Mouse (Mus musculus) limb, embryonic 13.5 days (tissue): Measurements from ENCODE around the gene Sult1b1. TPM values are rescaled to one million over a fixed set of nuclear protein-coding genes. Genes with fewer than 3 reads are reported as not detected.

ENCODE experiments used
- ATAC-seq: fragments of 200-750 bp; cut with Nextera tagmentation; 2 replicates; pipeline ENCODE4 v1.8.0; 2017; ENCODE audit warnings: low read depth, moderate number of reproducible peaks, moderate TSS enrichment; ENCODE audit not compliant: low FRiP score
- H3K27ac ChIP-seq: fragments of 300-500 bp; sonication (generic); 2 replicates; pipeline ENCODE4 v1.5.1; 2015; ENCODE audit warnings: inconsistent platforms, mild to moderate bottlenecking, moderate library complexity
- H3K27me3 ChIP-seq: fragments of 300-500 bp; sonication (generic); 2 replicates; pipeline ENCODE4 v1.6.1; 2015; ENCODE audit warnings: mild to moderate bottlenecking, inconsistent platforms
- H3K36me3 ChIP-seq: fragments of 300-500 bp; sonication (generic); 2 replicates; pipeline ENCODE4 v1.6.1; 2015; ENCODE audit warnings: inconsistent platforms, mild to moderate bottlenecking, moderate library complexity
- H3K4me1 ChIP-seq: fragments of 300-500 bp; sonication (generic); 2 replicates; pipeline ENCODE4 v1.6.1; 2015; ENCODE audit warnings: inconsistent platforms
- H3K4me2 ChIP-seq: fragments of 300-500 bp; sonication (generic); replicated peaks from 2 replicates; pipeline ENCODE4 v1.6.1; 2015; ENCODE audit warnings: inconsistent platforms, mild to moderate bottlenecking, moderate library complexity
- H3K4me3 ChIP-seq: fragments of 300-500 bp; sonication (generic); 2 replicates; pipeline ENCODE4 v1.5.1; 2015; ENCODE audit warnings: moderate library complexity, mild to moderate bottlenecking, inconsistent platforms
- H3K9ac ChIP-seq: fragments of 300-500 bp; sonication (generic); 2 replicates; pipeline ENCODE4 v1.6.1; 2015; ENCODE audit warnings: mild to moderate bottlenecking, inconsistent platforms
- H3K9me3 ChIP-seq: fragments of 300-500 bp; sonication (generic); 2 replicates; pipeline ENCODE4 v1.6.1; 2016; ENCODE audit warnings: inconsistent platforms
- WGBS: fragments of 180-500 bp; shearing (Covaris S2); methylation state at CpG from one replicate; pipeline ENCODE4 v1.1.7; 2015; 5-methylcytosine and 5-hydroxymethylcytosine counted together
- polyA plus RNA-seq: library from polyadenylated mRNA; unstranded; fragments of >200 nt; fragmentation: Nextera tagmentation; extraction: Ambion mirVana; gene quantifications from 2 replicates; pipeline ENCODE4 v1.2.1, GENCODE M21; 2015

Sult1b1 gene
- not detected in 2 replicates for polyA plus RNA-seq

GRCm38 (mm10) chr5:87538111-87538510 is at the start of gene Sult1b1:
Gene Sult1b1, minus strand, starts transcription at chr5:87538195.
- Histone ChIP-seq H3K4me1 (no peaks in the 10 kb centered on the region), H3K27me3 (no peaks in the 10 kb centered on the region), H3K4me3 (no peak within 1 kb of the TSS), H3K36me3 (no peaks in the 10 kb centered on the region), H3K4me2 (no peak within 1 kb of the TSS), H3K9me3 (no peaks in the 10 kb centered on the region), H3K9ac (no peak within 1 kb of the TSS), H3K27ac (no peak within 1 kb of the TSS)
- ATAC-seq, result no peak
- 88% methylated on average over 2 of the region's 2 CpGs for WGBS

DNA sequence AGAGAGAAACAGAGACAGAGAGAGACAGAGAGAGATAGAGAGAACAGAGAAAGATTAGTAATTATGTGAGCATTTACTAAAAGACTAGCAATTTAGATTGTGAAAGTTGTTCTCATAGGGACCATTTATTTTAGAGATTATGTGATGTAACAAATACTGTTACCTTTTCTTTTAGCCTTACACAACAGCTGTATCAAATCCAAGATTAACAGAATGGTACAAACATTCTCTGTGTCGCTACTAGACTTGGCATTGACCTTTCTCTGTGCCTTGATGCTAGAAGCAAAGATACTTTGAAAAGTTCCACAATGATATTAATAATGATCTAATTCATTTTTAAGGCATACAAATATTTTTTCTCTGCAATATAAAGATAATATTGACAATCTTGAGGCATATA is 42.4 kb upstream of the Sult1b1 start:
- Histone ChIP-seq H3K27ac (no peak overlapping the region), H3K36me3 (no peaks in the 10 kb centered on the region), H3K4me1 (no peaks in the 10 kb centered on the region), H3K27me3 (no peaks in the 10 kb centered on the region), H3K9ac (no peak overlapping the region), H3K4me2 (no peak overlapping the region), H3K4me3 (no peak overlapping the region), H3K9me3 (no peaks in the 10 kb centered on the region)
- no peak for ATAC-seq
- WGBS, result 74% methylated on average over 1 of the region's 1 CpGs

GRCm38 (mm10) chr5:87574174-87574573 is 36.2 kb upstream of the Sult1b1 start:
- WGBS, result 14% methylated on average over 1 of the region's 1 CpGs
- no peak for ATAC-seq
- H3K27me3 ChIP-seq, result no peaks in the 10 kb centered on the region

GRCm38 (mm10) chr5:87573490-87573889 is 35.5 kb upstream of the Sult1b1 start:
- Histone ChIP-seq H3K4me1 (peaks cover 12% of the 10 kb centered on the region; the same call in 1 of the 2 replicates), H3K4me3 (no peak overlapping the region), H3K36me3 (no peaks in the 10 kb centered on the region), H3K27ac (no peak overlapping the region), H3K4me2 (peak overlapping the region; percentile 34), H3K9ac (no peak overlapping the region), H3K9me3 (no peaks in the 10 kb centered on the region), H3K27me3 (no peaks in the 10 kb centered on the region)
- peak; percentile 66; the same call in 1 of the 2 replicates for ATAC-seq
- WGBS, result 24% methylated on average over 5 of the region's 5 CpGs

More at GRCm38 (mm10) chr5:87574174-87574573, 36.2 kb upstream of the Sult1b1 start:
- no peak overlapping the region for H3K4me2 ChIP-seq
- no peak overlapping the region for H3K9ac ChIP-seq
- H3K36me3 ChIP-seq, result no peaks in the 10 kb centered on the region
- no peak overlapping the region for H3K27ac ChIP-seq
- H3K4me3 ChIP-seq, result no peak overlapping the region
- H3K4me1 ChIP-seq, result peaks cover 12% of the 10 kb centered on the region; the same call in 1 of the 2 replicates
- H3K9me3 ChIP-seq, result no peaks in the 10 kb centered on the region

- H3K9me3 ChIP-seq, result no peaks in the 10 kb centered on the region
- H3K4me3 ChIP-seq, result no peak overlapping the region
- no peak overlapping the region for H3K4me2 ChIP-seq
- H3K36me3 ChIP-seq, result no peaks in the 10 kb centered on the region
- H3K27ac ChIP-seq, result no peak overlapping the region
- no peak overlapping the region for H3K9ac ChIP-seq
- WGBS, result 50% methylated on average over 6 of the region's 6 CpGs
- H3K4me1 ChIP-seq, result peaks cover 12% of the 10 kb centered on the region; the same call in 1 of the 2 replicates
- no peak for ATAC-seq
- H3K27me3 ChIP-seq, result no peaks in the 10 kb centered on the region
Observed at GRCm38 (mm10) chr5:87572781-87573180, 34.8 kb upstream of the Sult1b1 start.

DNA sequence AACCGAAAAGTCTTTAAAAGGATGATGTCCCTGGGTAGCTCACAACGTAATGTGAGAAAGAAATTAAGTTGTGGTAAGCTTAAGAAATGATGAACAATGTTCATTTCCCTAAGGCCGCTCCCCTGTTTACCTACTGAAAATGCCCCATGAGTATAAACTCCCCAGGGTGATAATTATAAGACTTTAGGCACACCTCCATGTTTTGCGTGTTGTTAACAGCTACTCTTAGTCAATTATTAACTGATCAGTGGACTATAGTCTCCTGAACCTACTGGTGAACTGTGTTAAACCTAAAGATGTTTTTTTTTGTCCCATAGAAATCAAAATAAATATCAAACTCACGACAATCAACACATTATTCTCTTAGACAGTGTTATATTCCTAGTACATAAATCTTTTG is 30.9 kb upstream of the Sult1b1 start, which contains the start of gene Sult1d1:
Sult1d1 (minus strand) TSS at position 183 of the 400 bp plus-strand sequence.
- Histone ChIP-seq H3K4me3 (no peak within 1 kb of the TSS), H3K36me3 (no peaks in the 10 kb centered on the region), H3K27ac (no peak within 1 kb of the TSS), H3K9me3 (no peaks in the 10 kb centered on the region), H3K9ac (no peak within 1 kb of the TSS), H3K27me3 (no peaks in the 10 kb centered on the region), H3K4me1 (peaks cover 6% of the 10 kb centered on the region; the same call in 1 of the 2 replicates), H3K4me2 (no peak within 1 kb of the TSS)
- WGBS, result 80% methylated on average over 5 of the region's 5 CpGs
- no peak for ATAC-seq

DNA sequence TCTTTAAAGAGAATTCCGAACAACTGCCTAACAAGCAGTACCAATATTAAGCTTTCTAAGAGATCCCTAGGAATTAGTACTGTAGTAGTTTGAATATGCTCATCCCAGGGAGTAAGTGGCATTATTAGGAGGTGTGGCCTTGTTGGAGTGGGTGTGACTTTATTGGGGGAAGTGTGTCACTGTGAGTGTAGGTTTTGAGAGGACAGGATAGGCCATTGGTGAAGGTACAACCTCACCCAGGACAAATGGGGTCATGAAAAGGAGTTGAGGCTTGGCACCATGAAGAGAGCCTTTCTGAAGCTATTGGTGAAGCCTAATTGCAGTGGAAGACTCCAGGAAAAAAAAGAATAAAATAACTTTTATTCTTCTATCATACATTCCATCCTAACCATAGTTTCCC is 29.3 kb upstream of the Sult1b1 start:
- H3K36me3 ChIP-seq, result no peaks in the 10 kb centered on the region
- H3K4me1 ChIP-seq, result no peaks in the 10 kb centered on the region
- no peak overlapping the region for H3K27ac ChIP-seq
- H3K4me3 ChIP-seq, result no peak overlapping the region
- H3K4me2 ChIP-seq, result no peak overlapping the region
- ATAC-seq, result no peak
- no peaks in the 10 kb centered on the region for H3K9me3 ChIP-seq
- 87% methylated on average over 1 of the region's 1 CpGs for WGBS
- no peaks in the 10 kb centered on the region for H3K27me3 ChIP-seq
- no peak overlapping the region for H3K9ac ChIP-seq

DNA sequence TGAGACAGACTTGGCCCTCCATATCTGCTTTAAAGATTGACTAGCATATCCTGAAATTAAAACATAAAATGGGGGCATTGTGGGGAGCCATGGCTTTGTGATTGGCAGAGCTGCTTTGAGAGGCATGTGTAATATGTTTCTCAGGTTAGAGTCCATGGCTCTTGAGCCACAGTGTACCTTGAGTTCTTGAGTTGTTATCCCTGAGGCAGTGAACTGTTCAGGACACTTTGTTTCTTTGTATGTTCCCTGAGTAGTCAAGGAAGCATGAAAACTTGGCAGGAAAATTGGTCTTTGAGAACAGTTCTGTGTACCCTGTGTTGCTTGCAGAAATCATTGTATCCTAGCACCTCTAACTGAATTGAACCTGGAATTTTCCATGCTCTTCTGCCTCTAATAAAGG is 25.0 kb upstream of the Sult1b1 start:
- H3K27ac ChIP-seq, result no peak overlapping the region
- H3K27me3 ChIP-seq, result no peaks in the 10 kb centered on the region
- no peak overlapping the region for H3K4me2 ChIP-seq
- H3K9me3 ChIP-seq, result no peaks in the 10 kb centered on the region
- ATAC-seq, result no peak
- H3K36me3 ChIP-seq, result no peaks in the 10 kb centered on the region
- no peak overlapping the region for H3K9ac ChIP-seq
- no peaks in the 10 kb centered on the region for H3K4me1 ChIP-seq
- no peak overlapping the region for H3K4me3 ChIP-seq

DNA sequence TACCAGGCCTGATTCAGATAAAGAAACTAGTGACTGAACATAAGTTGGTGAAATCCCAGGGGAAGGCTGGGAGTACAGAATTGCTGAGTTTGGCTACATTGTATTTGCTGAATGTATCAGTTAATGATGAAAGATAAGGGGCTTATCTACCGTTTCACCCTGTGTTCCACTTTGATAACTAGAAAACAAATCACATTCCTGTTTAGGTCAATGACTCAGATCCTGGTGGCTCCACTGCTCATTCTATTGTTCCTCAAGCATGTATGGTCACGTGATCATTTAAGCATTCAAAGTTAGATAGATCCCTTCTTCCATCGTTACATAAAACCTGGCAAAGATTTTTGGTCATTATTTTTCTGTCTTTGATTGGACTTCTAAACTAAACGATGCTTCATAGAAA is 24.5 kb upstream of the Sult1b1 start:
- 80% methylated on average over 4 of the region's 4 CpGs for WGBS
- no peak for ATAC-seq

DNA sequence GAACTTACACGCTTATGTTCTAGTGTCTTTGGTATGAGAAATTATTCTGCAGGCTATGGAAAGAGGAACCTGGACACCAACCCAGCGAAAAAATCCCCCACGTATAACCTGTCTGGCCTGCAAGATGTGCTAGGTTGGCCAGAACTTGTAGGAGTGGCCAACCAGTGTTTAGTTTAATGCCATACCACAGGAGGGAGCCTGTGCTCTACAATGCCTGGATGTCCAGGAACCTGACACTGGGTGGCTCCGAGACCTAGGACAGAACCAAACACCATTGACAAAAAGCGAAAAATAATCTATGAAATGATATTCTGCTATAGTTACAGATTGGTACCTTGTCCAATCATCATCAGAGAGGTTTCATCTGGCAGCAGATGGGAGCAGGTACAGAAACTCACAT is 22.1 kb upstream of the Sult1b1 start:
- ATAC-seq, result no peak
- Histone ChIP-seq H3K36me3 (no peaks in the 10 kb centered on the region), H3K27me3 (no peaks in the 10 kb centered on the region), H3K4me3 (no peak overlapping the region), H3K4me1 (no peaks in the 10 kb centered on the region), H3K27ac (no peak overlapping the region), H3K9me3 (no peaks in the 10 kb centered on the region), H3K9ac (no peak overlapping the region), H3K4me2 (no peak overlapping the region)
- WGBS, result 74% methylated on average over 5 of the region's 5 CpGs

More for the DNA sequence above, 24.5 kb upstream of the Sult1b1 start:
- H3K4me3 ChIP-seq, result no peak overlapping the region
- no peaks in the 10 kb centered on the region for H3K36me3 ChIP-seq
- H3K9me3 ChIP-seq, result no peaks in the 10 kb centered on the region
- no peak overlapping the region for H3K4me2 ChIP-seq
- H3K27ac ChIP-seq, result no peak overlapping the region
- no peaks in the 10 kb centered on the region for H3K4me1 ChIP-seq
- no peak overlapping the region for H3K9ac ChIP-seq
- H3K27me3 ChIP-seq, result no peaks in the 10 kb centered on the region

DNA sequence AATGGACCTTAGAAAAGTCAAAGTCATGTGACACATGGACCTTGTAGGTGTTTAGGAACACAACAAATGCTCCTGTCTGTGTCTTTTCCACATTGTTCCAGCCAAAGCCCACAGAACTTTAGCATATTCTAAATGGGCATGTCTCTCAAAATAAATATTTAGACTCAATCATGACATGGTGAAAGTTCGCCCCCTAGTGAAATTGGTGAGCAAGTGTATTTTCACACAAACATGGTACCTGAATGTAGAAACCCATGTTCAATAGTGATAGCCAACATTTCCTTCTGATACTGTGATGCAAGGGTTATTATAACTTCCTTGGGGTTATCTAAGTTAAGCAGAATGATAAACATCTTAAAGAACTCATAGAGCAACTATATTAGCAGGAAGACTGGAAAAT is 12.9 kb upstream of the Sult1b1 start:
- no peaks in the 10 kb centered on the region for H3K27me3 ChIP-seq
- H3K36me3 ChIP-seq, result no peaks in the 10 kb centered on the region
- no peak overlapping the region for H3K4me3 ChIP-seq
- 40% methylated on average over 1 of the region's 1 CpGs for WGBS
- no peak for ATAC-seq
- no peak overlapping the region for H3K27ac ChIP-seq
- H3K4me2 ChIP-seq, result no peak overlapping the region
- H3K9ac ChIP-seq, result no peak overlapping the region
- no peaks in the 10 kb centered on the region for H3K9me3 ChIP-seq
- no peaks in the 10 kb centered on the region for H3K4me1 ChIP-seq

DNA sequence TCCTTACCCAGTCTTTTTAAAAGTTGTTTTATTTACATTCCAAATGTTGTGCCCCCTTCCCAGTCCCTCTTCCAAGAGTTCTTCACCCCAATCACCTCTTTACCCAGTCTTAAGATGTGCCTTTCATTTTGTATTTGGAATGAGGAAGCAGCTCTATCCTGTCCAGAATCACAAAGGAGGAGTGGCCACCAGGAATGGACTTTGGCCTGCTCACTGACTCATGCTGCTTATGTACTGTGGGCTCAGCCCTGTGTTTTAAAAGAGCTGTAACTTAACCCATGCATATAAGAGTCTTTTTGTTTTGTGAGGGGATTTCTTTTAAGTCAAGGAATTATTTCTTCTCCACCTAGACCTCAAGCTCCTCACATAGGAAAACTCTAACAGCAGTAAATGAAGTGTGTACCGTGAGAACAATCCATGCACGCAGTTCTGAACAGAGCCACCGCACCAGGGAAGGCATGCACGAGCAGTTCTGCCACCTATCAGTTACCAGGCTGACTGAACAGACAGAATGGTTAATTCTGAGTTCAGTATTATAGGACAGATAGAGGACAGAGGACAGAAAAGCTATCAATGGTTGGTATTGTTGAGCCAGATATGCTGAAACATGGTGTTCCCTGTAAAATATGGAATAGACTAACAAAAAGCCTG is 1.9 kb downstream of the Sult1b1 start:
- ATAC-seq, result no peak
- no peaks in the 10 kb centered on the region for H3K4me1 ChIP-seq
- no peak overlapping the region for H3K27ac ChIP-seq
- no peak overlapping the region for H3K4me2 ChIP-seq
- no peaks in the 10 kb centered on the region for H3K27me3 ChIP-seq
- H3K9me3 ChIP-seq, result no peaks in the 10 kb centered on the region
- H3K4me3 ChIP-seq, result no peak overlapping the region
- H3K9ac ChIP-seq, result no peak overlapping the region
- 76% methylated on average over 4 of the region's 4 CpGs for WGBS
- H3K36me3 ChIP-seq, result no peaks in the 10 kb centered on the region

DNA sequence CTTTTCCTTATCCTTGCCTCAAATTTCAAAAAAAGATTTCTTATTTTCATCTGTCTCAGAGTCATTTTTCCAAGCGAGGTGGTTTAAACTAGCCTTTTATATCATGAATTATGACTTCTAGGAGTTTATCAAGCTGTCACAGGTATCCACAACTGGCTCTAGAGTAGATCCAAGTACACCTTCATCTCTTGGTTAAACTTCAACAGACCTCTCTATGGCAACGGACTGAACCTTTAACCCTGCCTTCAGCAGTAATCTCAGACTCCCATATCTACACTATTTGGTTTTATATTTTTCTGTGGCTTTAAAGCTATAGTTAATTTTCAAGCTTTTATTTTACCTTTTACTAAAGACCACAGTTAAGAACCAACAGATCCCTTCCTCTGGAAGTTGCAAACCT is 5.7 kb downstream of the Sult1b1 start:
- WGBS, result 66% methylated on average over 2 of the region's 2 CpGs
- no peak overlapping the region for H3K9ac ChIP-seq
- ATAC-seq, result no peak
- no peak overlapping the region for H3K4me3 ChIP-seq
- no peaks in the 10 kb centered on the region for H3K27me3 ChIP-seq
- H3K36me3 ChIP-seq, result no peaks in the 10 kb centered on the region
- no peaks in the 10 kb centered on the region for H3K9me3 ChIP-seq
- H3K4me2 ChIP-seq, result no peak overlapping the region
- no peaks in the 10 kb centered on the region for H3K4me1 ChIP-seq
- no peak overlapping the region for H3K27ac ChIP-seq
